Mouse (Mus musculus): ENCODE data around the gene Dusp5.

Gene Dusp5

GRCm38 (mm10) chr19:53528752-53529454 lies at the start of gene Dusp5:
TSS of gene Dusp5 (plus strand) at chr19:53529109.
- peak; percentile 97 for DNase-seq

- no peak for DNase-seq
Measured at GRCm38 (mm10) chr19:53479590-53479989, 49.3 kb upstream of the Dusp5 start.

GRCm38 (mm10) chr19:53482093-53482492 lies 46.8 kb upstream of the Dusp5 start:
- DNase-seq = no peak

GRCm38 (mm10) chr19:53482527-53482926 lies 46.4 kb upstream of the Dusp5 start:
- peak; percentile 67 for DNase-seq

GRCm38 (mm10) chr19:53483984-53484383 lies 44.9 kb upstream of the Dusp5 start:
- no peak for DNase-seq

GRCm38 (mm10) chr19:53484918-53485317 lies 44.0 kb upstream of the Dusp5 start:
- DNase-seq = no peak

GRCm38 (mm10) chr19:53489187-53489586 lies 39.7 kb upstream of the Dusp5 start:
- no peak for DNase-seq

GRCm38 (mm10) chr19:53489910-53490309 lies 39.0 kb upstream of the Dusp5 start:
- DNase-seq = no peak

GRCm38 (mm10) chr19:53490898-53491297 lies 38.0 kb upstream of the Dusp5 start:
- DNase-seq = no peak

GRCm38 (mm10) chr19:53492528-53492927 lies 36.4 kb upstream of the Dusp5 start:
- no peak for DNase-seq

GRCm38 (mm10) chr19:53493866-53494265 lies 35.0 kb upstream of the Dusp5 start:
- no peak for DNase-seq

- DNase-seq = peak; percentile 61
Measured at GRCm38 (mm10) chr19:53497910-53498309, 31.0 kb upstream of the Dusp5 start.

GRCm38 (mm10) chr19:53499049-53499448 lies 29.9 kb upstream of the Dusp5 start:
- no peak for DNase-seq

- peak; percentile 74 for DNase-seq
Measured at GRCm38 (mm10) chr19:53499451-53499940, 29.4 kb upstream of the Dusp5 start.

- peak; percentile 99 for DNase-seq
Measured at GRCm38 (mm10) chr19:53500298-53501006, 28.5 kb upstream of the Dusp5 start.

GRCm38 (mm10) chr19:53501239-53501638 lies 27.7 kb upstream of the Dusp5 start:
- peak; percentile 70 for DNase-seq

GRCm38 (mm10) chr19:53501765-53502164 lies 27.1 kb upstream of the Dusp5 start:
- peak; percentile 68 for DNase-seq

- DNase-seq = peak; percentile 68
Measured at GRCm38 (mm10) chr19:53502891-53503371, 26.0 kb upstream of the Dusp5 start.

- no peak for DNase-seq
Measured at GRCm38 (mm10) chr19:53504181-53504580, 24.7 kb upstream of the Dusp5 start.

GRCm38 (mm10) chr19:53505728-53506127 lies 23.2 kb upstream of the Dusp5 start:
- no peak for DNase-seq

- DNase-seq = no peak
Measured at GRCm38 (mm10) chr19:53507497-53507896, 21.4 kb upstream of the Dusp5 start.

- no peak for DNase-seq
Measured at GRCm38 (mm10) chr19:53511244-53511934, 17.5 kb upstream of the Dusp5 start.

- DNase-seq = peak; percentile 87
Measured at GRCm38 (mm10) chr19:53517370-53518096, 11.4 kb upstream of the Dusp5 start.

All from cerebellum, adult 9-11 months (tissue).